Mouse (Mus musculus): ENCODE results near the gene Ppy. TPM values are rescaled to one million over a fixed set of nuclear protein-coding genes. Genes with fewer than 3 reads are reported as not detected.

Ppy gene
- polyA plus RNA-seq, 1 experiment from 2014 or later, result not detected

GRCm38 (mm10) chr11:102061236-102061940 is 39.7 kb downstream of the Ppy start:
- H3K36me3 ChIP-seq (ENCODE audit: control insufficient read depth, insufficient read depth, low read length), result peaks cover 25% of the 10 kb centered on the region
- peak overlapping the region; percentile 43 for H3K4me3 ChIP-seq (ENCODE audit: low read depth, low read length)
- peaks cover 6% of the 10 kb centered on the region; the same call in 1 of the 2 replicates for H3K4me1 ChIP-seq (ENCODE audit: control insufficient read depth, insufficient read depth, low read length)
- peak; percentile 76 for ATAC-seq
- no peaks in the 10 kb centered on the region for H3K27me3 ChIP-seq (ENCODE audit: control insufficient read depth, insufficient read depth, low read depth, low read length)
- 4% methylated on average over 23 of the region's 23 CpGs for WGBS
- peak overlapping the region; percentile 68 for H3K4me2 ChIP-seq (ENCODE audit: low read length)
- no peak overlapping the region for H3K27ac ChIP-seq (ENCODE audit: low read length)
- no peaks in the 10 kb centered on the region for H3K9me3 ChIP-seq (replicated peaks; ENCODE audit: control insufficient read depth, low read length, poor library complexity, severe bottlenecking)
- H3K9ac ChIP-seq (ENCODE audit: low read depth, low read length), result peak overlapping the region; percentile 57

- Histone ChIP-seq H3K27me3 (ENCODE audit: control insufficient read depth, insufficient read depth, low read depth, low read length) (no peaks in the 10 kb centered on the region), H3K9me3 (replicated peaks; ENCODE audit: control insufficient read depth, low read length, poor library complexity, severe bottlenecking) (no peaks in the 10 kb centered on the region), H3K4me1 (ENCODE audit: control insufficient read depth, insufficient read depth, low read length) (no peaks in the 10 kb centered on the region), H3K9ac (ENCODE audit: low read depth, low read length) (no peak overlapping the region; the same call in 1 of the 2 replicates), H3K36me3 (ENCODE audit: control insufficient read depth, insufficient read depth, low read length) (no peaks in the 10 kb centered on the region; the same call in 1 of the 2 replicates), H3K4me3 (ENCODE audit: low read depth, low read length) (no peak overlapping the region), H3K4me2 (ENCODE audit: low read length) (no peak overlapping the region), H3K27ac (ENCODE audit: low read length) (no peak overlapping the region)
- WGBS, result 25% methylated on average over 9 of the region's 9 CpGs
- no peak for ATAC-seq
These were observed 47.3 kb downstream of the Ppy start for GRCm38 (mm10) chr11:102053847-102054246.

DNA sequence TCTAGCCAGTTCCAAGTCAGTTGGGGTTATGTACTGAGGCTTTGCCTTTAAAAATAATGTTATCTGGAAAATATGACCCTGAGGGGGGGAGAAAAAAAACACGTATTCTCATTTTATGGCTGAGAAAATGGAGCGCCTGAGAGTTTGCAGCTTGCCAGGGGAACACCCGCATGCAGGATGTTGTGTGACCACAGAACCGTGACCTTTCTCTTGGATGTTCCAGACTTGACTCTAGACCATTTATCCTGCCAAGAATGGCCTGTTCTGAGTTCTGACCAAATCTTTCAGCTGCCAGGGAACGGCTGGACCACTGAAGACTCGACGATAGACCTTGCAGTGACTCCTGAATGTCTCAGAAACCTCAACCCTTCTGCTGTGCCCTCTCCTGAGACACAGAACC is 47.9 kb downstream of the Ppy start:
- no peaks in the 10 kb centered on the region for H3K36me3 ChIP-seq (ENCODE audit: control insufficient read depth, insufficient read depth, low read length)
- no peak overlapping the region for H3K9ac ChIP-seq (ENCODE audit: low read depth, low read length)
- no peaks in the 10 kb centered on the region for H3K9me3 ChIP-seq (replicated peaks; ENCODE audit: control insufficient read depth, low read length, poor library complexity, severe bottlenecking)
- no peaks in the 10 kb centered on the region for H3K4me1 ChIP-seq (ENCODE audit: control insufficient read depth, insufficient read depth, low read length)
- H3K4me3 ChIP-seq (ENCODE audit: low read depth, low read length), result no peak overlapping the region
- H3K27me3 ChIP-seq (ENCODE audit: control insufficient read depth, insufficient read depth, low read depth, low read length), result no peaks in the 10 kb centered on the region
- H3K4me2 ChIP-seq (ENCODE audit: low read length), result no peak overlapping the region
- ATAC-seq, result no peak
- no peak overlapping the region for H3K27ac ChIP-seq (ENCODE audit: low read length)
- WGBS, result 80% methylated on average over 7 of the region's 7 CpGs

GRCm38 (mm10) chr11:102052697-102053096 is 48.4 kb downstream of the Ppy start:
- ATAC-seq, result no peak
- H3K4me3 ChIP-seq (ENCODE audit: low read depth, low read length), result no peak overlapping the region
- no peak overlapping the region for H3K9ac ChIP-seq (ENCODE audit: low read depth, low read length)
- H3K36me3 ChIP-seq (ENCODE audit: control insufficient read depth, insufficient read depth, low read length), result no peaks in the 10 kb centered on the region
- 80% methylated on average over 12 of the region's 12 CpGs for WGBS
- no peak overlapping the region for H3K27ac ChIP-seq (ENCODE audit: low read length)
- H3K27me3 ChIP-seq (ENCODE audit: control insufficient read depth, insufficient read depth, low read depth, low read length), result no peaks in the 10 kb centered on the region
- no peaks in the 10 kb centered on the region for H3K9me3 ChIP-seq (replicated peaks; ENCODE audit: control insufficient read depth, low read length, poor library complexity, severe bottlenecking)
- no peak overlapping the region for H3K4me2 ChIP-seq (ENCODE audit: low read length)
- no peaks in the 10 kb centered on the region for H3K4me1 ChIP-seq (ENCODE audit: control insufficient read depth, insufficient read depth, low read length)

DNA sequence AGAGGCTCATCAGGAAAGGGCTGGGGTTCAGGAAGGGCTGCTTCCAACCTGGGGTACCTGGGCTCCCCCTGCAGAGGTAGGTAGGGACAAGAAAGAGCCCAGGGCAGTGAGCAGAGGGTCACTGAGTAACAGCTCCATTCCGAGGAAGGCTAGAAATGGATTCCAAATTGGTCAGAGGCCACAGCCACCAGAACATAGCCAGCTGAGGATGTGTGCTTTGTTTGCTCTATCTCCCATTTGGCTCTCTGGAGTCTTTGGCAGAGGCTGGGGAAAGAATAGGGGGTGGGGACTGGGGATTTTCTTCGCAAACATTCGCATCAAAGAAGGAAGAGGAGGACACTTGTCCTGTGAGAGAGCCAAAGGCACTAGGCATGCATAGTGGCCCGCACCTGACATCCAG is 49.2 kb downstream of the Ppy start:
- H3K9me3 ChIP-seq (replicated peaks; ENCODE audit: control insufficient read depth, low read length, poor library complexity, severe bottlenecking), result no peaks in the 10 kb centered on the region
- H3K9ac ChIP-seq (ENCODE audit: low read depth, low read length), result no peak overlapping the region
- no peaks in the 10 kb centered on the region for H3K27me3 ChIP-seq (ENCODE audit: control insufficient read depth, insufficient read depth, low read depth, low read length)
- H3K4me3 ChIP-seq (ENCODE audit: low read depth, low read length), result no peak overlapping the region
- H3K4me1 ChIP-seq (ENCODE audit: control insufficient read depth, insufficient read depth, low read length), result no peaks in the 10 kb centered on the region
- no peak overlapping the region for H3K27ac ChIP-seq (ENCODE audit: low read length)
- H3K4me2 ChIP-seq (ENCODE audit: low read length), result no peak overlapping the region
- no peak for ATAC-seq
- WGBS, result 40% methylated on average over 4 of the region's 4 CpGs
- no peaks in the 10 kb centered on the region for H3K36me3 ChIP-seq (ENCODE audit: control insufficient read depth, insufficient read depth, low read length)

DNA sequence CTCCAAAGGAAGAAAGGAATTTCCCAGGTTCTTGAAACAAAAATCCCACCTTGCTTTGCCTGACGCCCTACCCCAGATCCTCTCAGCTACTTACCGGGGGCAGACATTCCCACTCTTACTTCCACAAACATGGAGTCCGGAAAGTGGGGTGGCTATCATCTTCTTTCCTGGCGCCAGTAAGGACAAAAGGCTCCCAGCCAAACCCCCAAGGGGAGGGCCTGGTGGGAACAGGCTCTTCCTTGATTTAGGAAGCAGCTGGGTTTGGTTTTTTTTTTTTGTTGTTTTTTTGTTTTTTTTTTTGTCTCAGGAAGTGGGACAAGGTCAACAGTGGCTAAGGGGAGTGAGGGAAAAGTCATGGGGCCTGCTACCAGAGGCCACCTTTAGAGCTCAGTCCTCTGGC is 49.6 kb downstream of the Ppy start:
- no peaks in the 10 kb centered on the region for H3K4me1 ChIP-seq (ENCODE audit: control insufficient read depth, insufficient read depth, low read length)
- 65% methylated on average over 4 of the region's 4 CpGs for WGBS
- no peak overlapping the region for H3K9ac ChIP-seq (ENCODE audit: low read depth, low read length)
- H3K27ac ChIP-seq (ENCODE audit: low read length), result no peak overlapping the region
- no peaks in the 10 kb centered on the region for H3K36me3 ChIP-seq (ENCODE audit: control insufficient read depth, insufficient read depth, low read length)
- H3K4me2 ChIP-seq (ENCODE audit: low read length), result no peak overlapping the region
- no peaks in the 10 kb centered on the region for H3K9me3 ChIP-seq (replicated peaks; ENCODE audit: control insufficient read depth, low read length, poor library complexity, severe bottlenecking)
- H3K4me3 ChIP-seq (ENCODE audit: low read depth, low read length), result no peak overlapping the region
- no peaks in the 10 kb centered on the region for H3K27me3 ChIP-seq (ENCODE audit: control insufficient read depth, insufficient read depth, low read depth, low read length)
- no peak for ATAC-seq

Other genes with a start within 250 kb of the Ppy start
- gene Meox1, start 206.9 kb downstream of the Ppy start, polyA plus RNA-seq (2015; fragmentation: Nextera tagmentation; extraction: Ambion mirVana), result 0.80 and 0.89 TPM in 2 replicates
- gene Sost, start 134.3 kb downstream of the Ppy start, polyA plus RNA-seq (2015; fragmentation: Nextera tagmentation; extraction: Ambion mirVana), result 0.10 TPM in 1 of 2 replicates, not detected in the other
- not detected in 2 replicates for gene Cfap97d1, start 117.0 kb downstream of the Ppy start, polyA plus RNA-seq (2015; fragmentation: Nextera tagmentation; extraction: Ambion mirVana)
- 25.6 and 29.7 TPM in 2 replicates for gene Dusp3, start 114.3 kb downstream of the Ppy start, polyA plus RNA-seq (2015; fragmentation: Nextera tagmentation; extraction: Ambion mirVana)
- 57.4 and 64.6 TPM in 2 replicates for gene Mpp3, start 72.9 kb downstream of the Ppy start, polyA plus RNA-seq (2015; fragmentation: Nextera tagmentation; extraction: Ambion mirVana)
- 0.23 and 0.46 TPM in 2 replicates for gene Cd300lg, start 59.8 kb downstream of the Ppy start, polyA plus RNA-seq (2015; fragmentation: Nextera tagmentation; extraction: Ambion mirVana)
- 31.8 and 39.9 TPM in 2 replicates for gene Mpp2, start 12.8 kb downstream of the Ppy start, polyA plus RNA-seq (2015; fragmentation: Nextera tagmentation; extraction: Ambion mirVana)
- not detected in 2 replicates for gene Pyy, start 6.5 kb upstream of the Ppy start, polyA plus RNA-seq (2015; fragmentation: Nextera tagmentation; extraction: Ambion mirVana)
- gene Nags, start 44.2 kb upstream of the Ppy start, polyA plus RNA-seq (2015; fragmentation: Nextera tagmentation; extraction: Ambion mirVana), result 0.20 TPM in 1 of 2 replicates, not detected in the other
- gene Tmem101, start 55.1 kb upstream of the Ppy start, polyA plus RNA-seq (2015; fragmentation: Nextera tagmentation; extraction: Ambion mirVana), result 45.8 and 46.5 TPM in 2 replicates
- gene Lsm12, start 84.0 kb upstream of the Ppy start, polyA plus RNA-seq (2015; fragmentation: Nextera tagmentation; extraction: Ambion mirVana), result 87.8 and 95.3 TPM in 2 replicates
- gene G6pc3, start 88.3 kb upstream of the Ppy start, polyA plus RNA-seq (2015; fragmentation: Nextera tagmentation; extraction: Ambion mirVana), result 39.0 and 42.9 TPM in 2 replicates
- 74.4 and 76.3 TPM in 2 replicates for gene Hdac5, start 128.8 kb upstream of the Ppy start, polyA plus RNA-seq (2015; fragmentation: Nextera tagmentation; extraction: Ambion mirVana)
- 1.6 and 1.8 TPM in 2 replicates for gene BC030867, start 147.6 kb upstream of the Ppy start, polyA plus RNA-seq (2015; fragmentation: Nextera tagmentation; extraction: Ambion mirVana)
- 0.07 and 0.10 TPM in 2 replicates for gene Asb16, start 167.4 kb upstream of the Ppy start, polyA plus RNA-seq (2015; fragmentation: Nextera tagmentation; extraction: Ambion mirVana)
- gene Tmub2, start 183.6 kb upstream of the Ppy start, polyA plus RNA-seq (2015; fragmentation: Nextera tagmentation; extraction: Ambion mirVana), result 72.8 and 78.5 TPM in 2 replicates
- gene Atxn7l3, start 195.3 kb upstream of the Ppy start, polyA plus RNA-seq (2015; fragmentation: Nextera tagmentation; extraction: Ambion mirVana), result 28.3 and 28.9 TPM in 2 replicates
- 70.1 and 85.2 TPM in 2 replicates for gene Ubtf, start 218.4 kb upstream of the Ppy start, polyA plus RNA-seq (2015; fragmentation: Nextera tagmentation; extraction: Ambion mirVana)